Mouse (Mus musculus) urinary bladder, postnatal 25 days (tissue): ENCODE measurements around the gene Cyb561d2.
"Not testable (repeated sequence)": the region's sequence is repeated elsewhere in the genome, so short reads cannot be mapped to it uniquely, and the experiment has no call there.

Source experiments
- DNase-seq: peaks from one replicate; pipeline ENCODE4 v3.0.0; 2022; ENCODE audit warnings: low spot score

Cyb561d2 gene

DNA sequence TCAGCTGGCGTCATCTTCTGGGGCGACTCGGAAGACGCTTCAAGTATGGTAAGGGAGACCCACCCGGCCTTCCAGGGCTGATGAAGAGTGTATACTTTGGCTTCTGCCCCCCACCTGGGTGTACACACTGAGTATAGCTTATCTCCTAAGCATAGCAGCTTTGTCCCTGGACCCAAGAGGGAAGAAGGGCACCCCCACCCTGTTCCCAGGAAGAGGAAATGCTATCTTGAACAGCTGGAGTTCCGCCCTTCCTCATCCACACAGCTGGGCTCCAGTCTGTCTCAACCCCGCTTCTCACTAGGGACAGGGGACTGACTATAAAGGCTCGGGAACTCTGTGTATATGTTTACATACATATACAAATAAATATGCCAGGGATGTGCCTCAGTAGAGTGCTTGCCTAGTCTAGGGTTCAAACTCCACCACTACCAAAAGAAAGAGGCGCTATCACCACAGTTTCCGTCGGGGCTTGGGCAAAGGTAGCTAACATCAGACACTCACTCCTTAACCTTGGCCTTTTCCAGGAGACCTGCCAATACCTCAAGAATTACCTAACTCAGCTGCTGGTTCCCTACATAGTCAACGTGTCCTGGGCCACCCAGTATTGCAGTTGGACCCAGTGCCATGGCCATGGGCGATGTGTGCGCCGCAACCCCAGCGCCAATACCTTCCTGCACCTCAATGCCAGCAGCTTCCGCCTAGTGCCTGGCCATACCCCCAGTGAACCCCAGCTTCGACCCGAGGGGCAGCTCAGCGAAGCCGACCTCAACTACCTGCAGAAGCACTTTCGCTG lies 29.7 kb upstream of the Cyb561d2 start:
- no peak for DNase-seq

DNA sequence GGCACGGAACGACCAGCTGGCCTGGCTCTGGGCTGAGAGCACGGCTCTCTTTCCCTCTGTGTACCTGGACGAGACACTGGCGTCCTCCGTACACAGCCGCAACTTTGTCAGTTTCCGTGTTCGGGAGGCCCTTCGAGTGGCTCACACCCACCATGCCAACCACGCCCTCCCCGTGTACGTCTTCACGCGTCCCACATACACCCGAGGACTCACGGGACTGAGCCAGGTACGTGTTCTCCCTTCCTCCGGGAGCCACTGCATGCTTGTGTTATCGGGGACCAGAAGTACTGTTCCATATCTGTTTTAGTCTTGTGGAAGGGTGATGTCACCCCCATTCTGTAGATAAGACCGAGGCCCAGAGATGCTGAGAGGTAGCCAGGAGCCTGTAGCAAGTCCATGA lies 28.9 kb upstream of the Cyb561d2 start:
- DNase-seq, result no peak

DNA sequence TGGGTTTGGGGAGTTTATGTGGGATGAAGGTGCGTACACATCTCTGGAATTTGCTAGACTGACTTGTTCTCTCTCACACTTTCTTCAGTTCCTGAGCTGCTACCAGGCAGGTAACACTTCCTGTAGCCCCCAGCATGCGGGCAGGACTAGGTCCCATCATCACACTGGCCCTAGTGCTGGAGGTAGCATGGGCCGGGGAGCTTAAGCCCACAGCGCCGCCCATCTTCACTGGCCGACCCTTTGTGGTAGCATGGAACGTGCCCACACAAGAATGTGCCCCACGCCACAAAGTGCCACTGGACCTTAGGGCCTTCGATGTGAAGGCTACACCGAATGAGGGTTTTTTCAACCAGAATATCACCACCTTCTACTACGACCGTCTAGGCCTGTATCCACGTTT lies 28.0 kb upstream of the Cyb561d2 start:
- no peak for DNase-seq

DNA sequence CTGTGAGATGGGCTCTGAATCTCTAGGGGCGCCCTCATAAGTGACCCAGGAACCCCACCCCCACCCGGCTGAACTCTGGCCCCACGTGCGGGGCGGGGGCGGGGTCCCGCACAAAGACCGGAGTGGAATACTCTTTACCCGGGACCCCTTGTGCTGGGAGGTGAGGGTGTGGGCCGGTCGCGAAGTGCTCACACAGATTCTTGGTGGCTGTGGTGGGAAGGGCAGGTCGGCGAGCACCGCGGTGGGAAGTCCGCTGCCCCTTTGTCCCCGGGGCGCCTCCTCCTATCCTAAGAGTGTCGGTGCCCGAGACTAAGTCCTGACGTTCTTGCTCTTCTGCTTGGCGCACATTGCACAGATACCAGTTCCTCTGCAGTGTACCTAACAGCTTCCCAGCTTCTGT lies 27.3 kb upstream of the Cyb561d2 start:
- no peak for DNase-seq

DNA sequence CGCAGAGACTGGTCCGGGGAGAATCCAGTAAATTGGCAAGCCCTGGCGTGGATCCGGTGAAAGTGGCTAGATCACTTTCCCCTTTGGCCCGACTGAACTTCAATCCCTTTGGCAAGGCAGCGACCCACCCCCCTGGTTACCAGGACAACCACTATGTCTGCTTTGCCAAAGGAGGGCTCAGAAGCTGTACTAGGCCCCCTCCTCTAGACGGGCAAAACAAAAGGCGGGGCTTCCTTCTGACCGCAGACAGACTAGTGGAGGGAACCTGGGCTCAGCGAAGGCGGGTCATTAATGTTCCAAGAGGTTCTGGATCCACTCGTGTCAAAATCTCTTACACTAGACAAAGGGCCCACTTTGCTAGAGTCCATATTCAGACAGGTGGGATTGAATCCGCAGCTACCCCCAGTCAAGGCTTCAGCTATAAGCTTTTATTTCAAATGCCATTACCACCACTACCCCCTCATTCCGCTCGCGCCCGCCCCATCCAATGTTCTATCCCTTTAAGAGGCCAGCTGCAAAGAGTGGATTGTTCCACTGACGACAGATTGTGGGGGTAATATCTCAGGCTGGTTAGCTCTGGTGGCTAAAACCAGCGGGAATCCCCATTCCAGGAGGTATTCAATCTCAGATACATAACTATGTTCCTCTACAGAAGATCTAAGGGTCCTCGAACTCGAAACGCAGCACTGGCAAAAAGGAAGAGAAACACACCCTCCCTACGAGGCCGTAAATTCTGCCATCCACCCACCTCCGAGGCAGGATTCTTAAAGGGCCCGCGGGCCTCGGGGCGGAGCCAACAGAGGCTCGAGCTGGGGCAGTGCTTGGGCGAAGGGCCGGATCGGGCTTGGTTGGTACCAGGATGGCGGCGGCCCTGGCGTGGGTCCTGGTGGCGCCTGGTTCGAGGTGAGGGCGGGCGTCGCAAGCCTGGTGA lies 26.6 kb upstream of the Cyb561d2 start:
- DNase-seq, result peak; percentile 79

DNA sequence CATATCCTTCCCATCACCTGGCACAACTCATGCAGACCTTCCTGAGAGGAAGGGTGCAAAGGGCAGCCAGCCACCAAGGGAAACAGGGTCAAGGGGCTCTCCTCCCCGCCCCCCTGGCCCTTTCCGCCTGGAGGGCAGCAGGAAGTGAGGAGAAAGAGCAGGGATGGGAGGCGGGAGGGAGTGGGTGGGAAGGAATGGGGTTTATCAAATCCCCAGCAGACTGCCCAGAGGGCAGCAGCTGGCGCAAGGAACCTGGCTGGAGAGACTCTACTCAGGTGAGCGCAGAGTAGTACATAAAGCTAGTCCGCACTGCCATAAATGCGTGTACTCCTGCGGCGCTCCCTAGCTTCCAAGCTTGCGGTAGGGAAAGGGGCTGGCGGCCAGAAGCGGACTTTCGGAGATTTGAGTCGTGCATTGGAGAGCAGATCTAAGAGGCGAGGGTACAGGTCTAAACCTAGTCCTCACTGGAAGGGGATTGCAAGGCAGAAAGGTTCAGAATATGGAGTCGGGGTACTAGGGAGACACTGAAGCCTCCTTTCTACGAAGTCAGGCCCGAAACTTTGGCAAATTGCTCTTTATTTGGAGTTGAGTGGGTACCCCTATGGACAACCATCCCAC lies 25.8 kb upstream of the Cyb561d2 start, which contains the start of gene Hyal2:
TSS of gene Hyal2 (plus strand) at position 244 of the 618 bp plus-strand sequence.
- DNase-seq, result no peak

DNA sequence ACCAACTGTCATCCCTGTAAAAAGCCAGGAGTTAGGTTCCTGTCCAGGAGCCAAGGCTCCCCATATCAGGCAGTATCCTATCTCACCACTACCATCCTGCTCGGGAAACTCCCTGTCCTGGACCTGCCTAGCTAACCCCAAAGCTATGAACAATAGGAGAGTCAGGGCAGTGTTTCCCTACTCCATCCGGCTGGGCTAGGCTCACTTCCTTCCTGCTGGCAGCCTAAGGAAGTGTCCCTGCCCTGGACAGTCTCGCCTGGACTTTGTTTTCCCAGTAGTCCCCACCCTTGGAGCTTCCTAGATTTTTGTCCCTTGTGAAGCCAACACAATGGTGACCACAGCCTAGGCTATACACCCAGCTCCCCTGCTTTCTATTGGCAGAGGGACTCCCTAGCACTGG lies 24.9 kb upstream of the Cyb561d2 start:
- no peak for DNase-seq

DNA sequence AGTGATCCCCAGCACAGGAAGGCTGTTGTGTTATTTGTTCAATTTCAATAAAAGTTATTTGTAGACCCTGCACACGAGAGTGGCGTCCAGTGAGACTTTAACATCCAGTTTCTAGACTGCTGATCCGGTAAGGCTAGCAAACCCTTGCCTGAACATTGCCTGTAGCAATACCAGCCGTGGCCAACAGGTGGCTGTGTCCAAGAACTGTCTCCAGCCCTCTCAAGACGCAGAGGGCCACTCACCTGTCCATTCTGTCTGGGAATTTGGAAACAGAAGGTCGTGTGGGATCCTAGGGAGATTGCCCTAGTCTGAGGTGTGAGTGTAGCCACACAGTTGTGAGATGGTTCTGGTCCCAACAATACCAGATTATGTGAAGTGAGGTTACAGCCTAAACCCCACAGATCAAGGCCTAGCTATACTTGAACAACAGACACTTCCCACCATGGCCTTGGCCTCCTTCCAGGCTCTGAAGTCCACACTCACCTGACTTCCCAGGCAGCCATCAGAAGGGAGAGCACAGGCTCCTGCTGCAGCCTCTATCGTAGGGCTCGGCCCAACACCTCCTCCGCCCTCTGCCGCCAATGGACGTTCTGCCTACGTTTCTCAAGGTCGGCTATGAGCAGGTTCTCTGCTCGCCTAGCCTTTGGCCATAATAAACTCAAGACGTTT lies 24.2 kb upstream of the Cyb561d2 start:
- peak; percentile 82 for DNase-seq

DNA sequence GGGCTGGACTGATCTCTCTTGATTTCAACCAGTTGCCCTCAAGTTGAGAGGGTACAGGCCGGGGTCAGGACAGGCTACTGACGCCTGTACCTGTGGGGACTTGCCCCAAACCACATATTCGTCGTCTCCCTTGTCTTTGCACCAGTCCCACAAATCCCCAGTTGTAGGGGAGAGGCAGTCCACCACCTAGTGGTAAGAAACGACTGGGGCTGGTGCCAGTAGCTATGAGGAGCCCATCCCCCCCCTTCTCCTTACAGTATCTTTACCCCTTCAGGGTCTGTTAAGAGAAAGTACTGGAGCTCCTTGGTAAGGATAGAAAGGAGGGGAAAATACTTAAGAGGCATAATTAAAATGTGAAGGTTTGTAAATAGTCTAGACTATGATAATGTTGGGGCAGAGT lies 23.6 kb upstream of the Cyb561d2 start:
- not testable (repeated sequence) for DNase-seq

DNA sequence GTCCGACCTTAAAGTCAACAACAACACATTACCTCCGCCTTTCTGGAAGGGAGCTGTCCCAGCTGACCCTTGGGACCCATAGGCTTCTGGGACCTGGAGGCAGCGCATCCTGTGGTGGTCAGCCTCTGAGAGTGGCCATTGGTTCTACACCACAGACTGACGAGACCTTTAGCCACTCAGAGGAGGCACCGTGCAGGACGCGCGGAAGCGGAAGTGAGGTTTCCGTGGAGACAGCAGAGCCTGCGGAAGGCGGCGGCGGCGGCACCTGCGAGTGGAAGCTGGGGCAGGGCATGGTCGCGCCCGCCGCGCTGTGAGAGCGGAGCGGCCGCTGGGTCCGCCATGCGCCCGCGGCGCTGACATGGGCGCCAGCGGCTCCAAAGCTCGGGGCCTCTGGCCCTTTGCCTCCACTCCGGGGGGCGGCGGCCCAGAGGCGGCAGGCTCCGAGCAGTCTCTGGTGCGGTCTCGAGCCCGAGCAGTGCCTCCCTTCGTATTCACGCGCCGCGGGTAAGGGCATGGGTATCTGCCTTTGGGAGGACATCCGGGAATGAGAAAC lies 21.1 kb upstream of the Cyb561d2 start, which contains the start of gene Tusc2:
TSS of gene Tusc2 (plus strand) at position 227 of the 553 bp plus-strand sequence.
- peak; percentile 87 for DNase-seq

DNA sequence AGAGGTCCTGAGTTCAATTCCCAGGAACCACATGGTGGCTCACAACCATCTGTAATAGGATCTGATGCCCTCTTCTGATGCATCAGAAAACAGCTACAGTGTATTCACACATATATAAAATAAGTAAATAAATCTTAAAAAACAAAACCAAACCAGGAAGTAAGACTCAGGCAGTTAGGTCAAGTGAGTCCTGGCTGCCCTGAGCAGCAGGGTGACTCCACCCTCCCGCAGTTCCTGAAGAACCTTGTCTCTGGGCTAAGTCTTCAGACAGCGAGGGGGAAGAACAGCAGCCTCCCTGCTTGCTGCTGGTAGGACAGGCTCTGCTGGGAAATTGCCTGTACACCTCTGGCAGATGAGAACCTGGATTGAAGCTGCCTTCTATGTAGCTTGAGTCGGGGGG lies 14.4 kb upstream of the Cyb561d2 start:
- no peak for DNase-seq

DNA sequence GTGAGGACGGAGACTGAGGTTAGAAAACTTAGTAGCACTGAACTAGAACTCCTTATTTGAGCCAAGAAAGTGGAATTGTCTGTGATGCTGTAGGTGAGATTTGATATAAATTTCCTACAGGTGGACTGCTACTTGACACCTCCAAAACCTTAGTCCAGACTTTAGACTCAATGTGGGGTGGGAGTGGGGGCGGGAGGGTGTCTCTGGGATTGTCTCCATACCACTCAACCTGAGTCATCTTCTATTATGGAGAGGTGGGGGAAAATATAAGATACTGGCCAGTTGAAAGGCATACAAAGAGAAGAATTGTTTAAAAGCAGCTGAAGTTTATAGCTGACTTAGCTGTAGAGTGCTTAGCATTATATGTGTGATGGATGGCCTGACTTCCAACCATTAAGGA lies 13.7 kb upstream of the Cyb561d2 start:
- no peak for DNase-seq

DNA sequence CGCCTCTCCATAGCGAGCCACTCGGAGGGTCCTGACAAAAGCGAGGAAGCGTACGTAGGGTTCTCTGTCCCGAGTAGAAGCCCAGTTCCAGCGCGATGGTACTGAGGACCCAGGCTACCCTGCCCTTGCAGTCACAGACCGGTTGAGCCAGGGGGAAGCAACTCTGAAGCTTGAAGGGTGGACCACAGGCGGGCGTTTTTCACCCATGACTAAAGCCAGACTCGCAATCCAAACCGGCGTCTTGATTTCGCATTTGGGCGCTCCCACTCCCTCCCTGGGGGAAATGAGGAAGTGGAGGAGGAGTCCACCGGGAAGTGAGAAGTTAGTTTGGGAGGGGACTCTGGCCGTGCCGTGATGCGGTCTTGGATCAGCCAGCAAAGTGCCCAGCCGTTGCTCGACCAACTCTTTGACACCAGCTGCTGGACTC lies 13.1 kb upstream of the Cyb561d2 start:
- DNase-seq, result no peak

DNA sequence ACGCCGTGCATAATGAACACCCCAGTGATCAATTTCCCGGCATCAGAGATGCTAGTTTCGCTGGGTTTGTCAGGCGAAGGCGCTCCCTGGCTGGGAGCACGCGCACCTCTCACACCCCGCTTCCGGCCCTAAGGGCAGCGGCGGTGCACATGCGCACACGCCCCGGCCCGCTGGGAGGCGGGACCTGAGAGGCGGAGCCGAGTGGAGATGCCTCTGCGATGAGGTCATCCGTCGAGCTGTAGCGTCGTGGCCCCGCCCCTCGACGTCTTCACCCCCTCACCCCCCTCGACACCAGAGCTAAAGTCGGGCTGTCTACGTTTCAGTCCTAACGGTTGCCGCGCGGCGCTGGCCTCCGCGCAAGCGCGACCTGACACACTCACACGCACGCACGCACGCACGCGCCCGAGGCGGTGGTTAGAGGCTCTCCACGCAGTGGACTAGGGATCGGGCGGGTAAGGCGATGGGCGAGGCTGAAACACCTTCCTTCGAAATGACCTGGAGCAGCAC lies 12.4 kb upstream of the Cyb561d2 start:
- peak; percentile 91 for DNase-seq

DNA sequence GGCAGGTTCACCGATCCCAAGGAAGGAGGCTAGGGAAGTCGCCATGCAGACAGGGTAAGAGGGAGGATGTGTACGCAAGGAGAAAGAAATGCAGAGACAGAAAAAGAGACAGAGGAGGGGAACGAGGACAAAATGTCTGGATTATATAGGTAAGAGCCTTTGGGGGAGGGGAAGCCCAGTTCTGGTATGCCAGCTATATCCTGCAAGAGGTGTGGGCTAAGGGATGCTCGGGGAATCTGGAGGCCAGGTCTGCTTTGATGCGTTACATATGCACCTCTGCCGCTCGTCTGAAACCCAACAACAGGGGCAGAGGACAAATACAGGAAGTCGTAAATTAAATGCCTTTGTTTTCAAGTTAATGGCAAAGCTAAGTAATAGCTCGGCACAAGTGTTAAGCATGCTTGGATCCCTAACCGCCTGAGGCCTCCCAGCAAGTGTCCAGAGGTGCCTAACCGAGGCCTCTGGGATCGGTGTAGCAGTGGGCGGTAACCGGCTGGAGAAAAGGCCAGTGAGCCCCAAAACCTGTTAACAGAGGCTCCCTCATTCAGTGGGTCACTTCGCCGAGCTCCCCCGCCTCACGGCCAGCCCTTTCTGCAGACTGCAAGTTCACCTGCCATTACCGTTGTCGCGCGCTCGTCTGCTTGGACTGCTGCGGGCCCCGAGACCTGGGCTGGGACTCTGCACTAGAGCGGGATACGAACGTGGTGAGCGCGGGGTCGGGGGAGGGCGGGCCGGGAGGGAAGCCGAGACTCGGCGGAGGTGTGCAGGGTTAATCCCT lies 11.7 kb upstream of the Cyb561d2 start:
- no peak for DNase-seq

DNA sequence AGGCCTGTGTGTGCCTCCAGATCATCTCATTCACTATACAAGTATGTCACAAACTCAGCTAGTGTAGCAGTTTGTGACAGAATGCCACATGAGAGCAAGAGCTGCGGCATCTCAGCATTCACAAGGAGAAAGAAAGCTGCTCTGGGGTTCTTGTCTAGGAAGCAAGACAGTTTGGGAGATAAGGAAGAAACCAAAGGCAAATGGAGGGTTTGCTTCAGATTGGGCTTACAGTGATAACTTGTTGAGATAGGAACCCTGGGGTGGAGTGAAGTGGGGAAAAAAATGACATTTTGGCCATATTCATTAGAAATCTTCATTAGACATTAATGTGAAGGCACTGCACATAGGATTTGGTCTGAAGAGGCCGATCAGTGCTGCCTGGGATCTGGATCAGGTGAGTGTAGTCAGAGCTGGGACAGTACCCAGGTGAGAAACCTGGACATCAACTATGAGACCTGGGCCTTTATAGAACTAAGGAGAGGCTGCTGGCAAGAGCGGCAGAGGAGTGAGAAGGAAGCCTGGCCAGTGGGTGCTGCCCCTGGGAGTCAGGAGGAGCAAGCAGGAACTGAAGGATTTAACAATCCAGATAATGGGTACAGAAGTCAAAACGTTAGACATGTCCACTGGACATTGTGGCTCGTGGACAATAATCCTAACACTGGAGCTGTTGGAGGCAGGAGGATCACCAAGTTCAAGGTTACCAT lies 10.8 kb upstream of the Cyb561d2 start:
- DNase-seq, result no peak

DNA sequence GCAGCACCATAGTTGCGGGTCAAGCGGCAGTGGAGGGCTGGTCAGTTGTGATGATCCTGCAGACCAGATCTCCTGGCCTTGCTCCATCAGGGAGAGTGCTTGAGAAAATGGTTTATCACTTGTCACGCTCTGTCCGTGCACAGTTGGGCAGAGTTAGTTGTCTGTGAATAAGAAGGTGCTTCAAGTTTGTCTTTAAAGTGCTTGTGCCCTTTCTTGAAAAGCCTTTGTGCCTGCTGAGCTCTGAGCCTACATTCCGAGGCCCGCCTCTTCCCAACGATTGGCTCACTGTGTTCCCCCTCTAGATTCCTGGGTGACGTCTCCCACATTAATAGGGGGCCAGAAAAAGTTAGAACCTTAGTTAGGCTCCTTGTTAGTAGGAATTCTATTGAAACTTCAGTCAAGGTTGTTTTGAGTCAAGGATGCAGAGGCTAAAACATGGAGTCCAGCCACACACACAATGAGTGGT lies 9.9 kb upstream of the Cyb561d2 start:
- DNase-seq, result no peak

DNA sequence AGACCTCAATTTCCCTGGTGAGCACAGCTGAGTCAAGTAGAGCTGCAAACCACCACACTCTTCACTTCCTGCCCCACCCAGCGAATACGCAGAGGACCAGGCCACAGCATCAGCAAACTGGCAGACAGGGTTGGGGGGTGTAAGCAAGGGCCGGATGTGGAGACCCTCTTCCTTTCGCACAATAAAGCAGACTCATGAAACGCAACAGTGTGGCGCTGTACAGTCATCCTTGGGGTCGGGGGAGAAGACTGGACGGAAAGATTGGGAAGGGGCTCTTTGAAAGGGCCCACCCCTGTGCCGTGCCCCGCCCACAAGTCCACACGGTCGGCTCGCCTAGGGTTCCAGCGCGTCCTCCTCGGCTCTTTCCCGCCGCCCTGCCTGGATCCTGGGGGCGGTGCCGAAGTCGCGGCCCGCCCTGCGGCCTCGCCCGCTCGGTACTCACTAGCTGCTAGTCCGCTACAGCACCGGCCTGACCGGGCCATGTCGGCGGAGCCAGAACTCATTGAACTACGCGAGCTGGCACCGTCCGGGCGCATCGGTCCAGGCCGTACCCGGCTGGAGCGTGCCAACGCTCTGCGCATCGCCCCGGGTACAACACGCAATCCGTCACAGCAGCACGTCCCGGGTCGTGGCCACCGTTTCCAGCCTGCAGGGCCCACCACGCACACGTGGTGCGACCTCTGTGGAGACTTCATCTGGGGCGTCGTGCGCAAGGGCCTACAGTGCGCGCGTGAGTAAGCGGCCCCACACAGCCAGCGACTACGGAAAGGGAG lies 9.3 kb upstream of the Cyb561d2 start, which contains the start of gene Rassf1:
TSS of gene Rassf1 (plus strand) at position 439 of the 773 bp plus-strand sequence.
- no peak for DNase-seq
